Mouse (Mus musculus): Measurements from ENCODE around the gene Ccdc88b. TPM values are rescaled to one million over a fixed set of nuclear protein-coding genes. Genes with fewer than 3 reads are reported as not detected.
"Not testable (repeated sequence)": the region's sequence is repeated elsewhere in the genome, so short reads cannot be mapped to it uniquely, and the experiment has no call there.

The Ccdc88b gene
- 0.37 and 1.2 TPM in 2 replicates for polyA plus RNA-seq (2016; fragmentation: Nextera tagmentation; extraction: Ambion mirVana)

GRCm38 (mm10) chr19:6858031-6858430, at the start of gene Ccdc88b:
Ccdc88b (minus strand) TSS chr19:6858211.
- no peak within 1 kb of the TSS for H3K4me3 ChIP-seq
- H3K36me3 ChIP-seq = no peaks in the 10 kb centered on the region
- 74% methylated on average over 7 of the region's 7 CpGs for WGBS
- peaks cover 35% of the 10 kb centered on the region for H3K4me1 ChIP-seq (replicated peaks)
- H3K27me3 ChIP-seq (ENCODE audit: insufficient read depth, poor library complexity, severe bottlenecking) = peaks cover 50% of the 10 kb centered on the region
- peak within 1 kb of the TSS; percentile 40; the same call in 1 of the 2 replicates for H3K27ac ChIP-seq
- no peaks in the 10 kb centered on the region for H3K9me3 ChIP-seq
- no peak for DNase-seq (ENCODE audit: low spot score)

GRCm38 (mm10) chr19:6907094-6907493, 49.1 kb upstream of the Ccdc88b start:
- H3K4me3 ChIP-seq = no peak overlapping the region
- DNase-seq (ENCODE audit: low spot score) = no peak
- H3K36me3 ChIP-seq = peaks cover 50% of the 10 kb centered on the region
- H3K4me1 ChIP-seq (replicated peaks) = peaks cover 39% of the 10 kb centered on the region
- no peaks in the 10 kb centered on the region for H3K27me3 ChIP-seq (ENCODE audit: insufficient read depth, poor library complexity, severe bottlenecking)
- H3K27ac ChIP-seq = no peak overlapping the region
- H3K9me3 ChIP-seq = no peaks in the 10 kb centered on the region
- 91% methylated on average over 8 of the region's 8 CpGs for WGBS

- Histone ChIP-seq H3K27ac (no peak overlapping the region), H3K9me3 (no peaks in the 10 kb centered on the region), H3K4me1 (replicated peaks) (peaks cover 32% of the 10 kb centered on the region), H3K4me3 (no peak overlapping the region), H3K36me3 (peaks cover 41% of the 10 kb centered on the region), H3K27me3 (ENCODE audit: insufficient read depth, poor library complexity, severe bottlenecking) (no peaks in the 10 kb centered on the region)
- no peak for DNase-seq (ENCODE audit: low spot score)
- 91% methylated on average over 3 of the region's 3 CpGs for WGBS
Measured at GRCm38 (mm10) chr19:6906199-6906598, 48.2 kb upstream of the Ccdc88b start.

GRCm38 (mm10) chr19:6905498-6906159, 47.6 kb upstream of the Ccdc88b start:
- DNase-seq (ENCODE audit: low spot score) = no peak
- Histone ChIP-seq H3K4me1 (replicated peaks) (peaks cover 28% of the 10 kb centered on the region), H3K9me3 (no peaks in the 10 kb centered on the region), H3K4me3 (no peak overlapping the region), H3K27me3 (ENCODE audit: insufficient read depth, poor library complexity, severe bottlenecking) (no peaks in the 10 kb centered on the region), H3K36me3 (peaks cover 38% of the 10 kb centered on the region), H3K27ac (no peak overlapping the region)
- 90% methylated on average over 11 of the region's 11 CpGs for WGBS

- Histone ChIP-seq H3K4me3 (no peak overlapping the region), H3K4me1 (replicated peaks) (peaks cover 25% of the 10 kb centered on the region), H3K36me3 (peaks cover 38% of the 10 kb centered on the region), H3K27ac (no peak overlapping the region), H3K9me3 (peaks cover 5% of the 10 kb centered on the region; the same call in 1 of the 2 replicates), H3K27me3 (ENCODE audit: insufficient read depth, poor library complexity, severe bottlenecking) (no peaks in the 10 kb centered on the region)
- WGBS = 86% methylated on average over 2 of the region's 2 CpGs
- no peak for DNase-seq (ENCODE audit: low spot score)
Measured at GRCm38 (mm10) chr19:6904846-6905245, 46.8 kb upstream of the Ccdc88b start.

- Histone ChIP-seq H3K27me3 (ENCODE audit: insufficient read depth, poor library complexity, severe bottlenecking) (no peaks in the 10 kb centered on the region), H3K9me3 (peaks cover 5% of the 10 kb centered on the region; the same call in 1 of the 2 replicates)
Measured at GRCm38 (mm10) chr19:6903031-6903430, 45.0 kb upstream of the Ccdc88b start.

GRCm38 (mm10) chr19:6899641-6900040, 41.6 kb upstream of the Ccdc88b start:
- Histone ChIP-seq H3K27ac (no peak overlapping the region), H3K9me3 (peaks cover 9% of the 10 kb centered on the region; the same call in 1 of the 2 replicates), H3K4me1 (replicated peaks) (no peaks in the 10 kb centered on the region), H3K27me3 (ENCODE audit: insufficient read depth, poor library complexity, severe bottlenecking) (no peaks in the 10 kb centered on the region), H3K4me3 (no peak overlapping the region), H3K36me3 (peaks cover 9% of the 10 kb centered on the region)
- WGBS = 86% methylated on average over 4 of the region's 4 CpGs
- DNase-seq (ENCODE audit: low spot score) = no peak

More at GRCm38 (mm10) chr19:6903031-6903430, 45.0 kb upstream of the Ccdc88b start:
- H3K4me1 ChIP-seq (replicated peaks) = peaks cover 11% of the 10 kb centered on the region
- DNase-seq (ENCODE audit: low spot score) = no peak
- H3K36me3 ChIP-seq = peaks cover 38% of the 10 kb centered on the region
- no peak overlapping the region for H3K27ac ChIP-seq
- no peak overlapping the region for H3K4me3 ChIP-seq
- 93% methylated on average over 1 of the region's 1 CpGs for WGBS

GRCm38 (mm10) chr19:6895608-6896305, 37.7 kb upstream of the Ccdc88b start:
- H3K27me3 ChIP-seq (ENCODE audit: insufficient read depth, poor library complexity, severe bottlenecking); H3K36me3 ChIP-seq; H3K27ac ChIP-seq; H3K4me1 ChIP-seq (replicated peaks); DNase-seq (ENCODE audit: low spot score); H3K4me3 ChIP-seq; H3K9me3 ChIP-seq: not testable (repeated sequence)
- WGBS = 90% methylated on average over 18 of the region's 18 CpGs

GRCm38 (mm10) chr19:6893731-6894451, 35.9 kb upstream of the Ccdc88b start:
- H3K4me1 ChIP-seq (replicated peaks) = no peaks in the 10 kb centered on the region
- no peak for DNase-seq (ENCODE audit: low spot score)

GRCm38 (mm10) chr19:6892512-6892911, 34.5 kb upstream of the Ccdc88b start:
- H3K27ac ChIP-seq = no peak overlapping the region
- no peaks in the 10 kb centered on the region for H3K4me1 ChIP-seq (replicated peaks)
- no peaks in the 10 kb centered on the region for H3K36me3 ChIP-seq
- no peak overlapping the region for H3K4me3 ChIP-seq
- WGBS = 80% methylated on average over 4 of the region's 4 CpGs
- H3K27me3 ChIP-seq (ENCODE audit: insufficient read depth, poor library complexity, severe bottlenecking) = no peaks in the 10 kb centered on the region
- peaks cover 4% of the 10 kb centered on the region; the same call in 1 of the 2 replicates for H3K9me3 ChIP-seq
- DNase-seq (ENCODE audit: low spot score) = no peak

More at GRCm38 (mm10) chr19:6893731-6894451, 35.9 kb upstream of the Ccdc88b start:
- Histone ChIP-seq H3K27me3 (ENCODE audit: insufficient read depth, poor library complexity, severe bottlenecking) (no peaks in the 10 kb centered on the region), H3K27ac (no peak overlapping the region), H3K9me3 (peaks cover 4% of the 10 kb centered on the region; the same call in 1 of the 2 replicates), H3K36me3 (no peaks in the 10 kb centered on the region), H3K4me3 (no peak overlapping the region)
- 92% methylated on average over 14 of the region's 14 CpGs for WGBS

GRCm38 (mm10) chr19:6877965-6878364, 20.0 kb upstream of the Ccdc88b start:
- H3K27ac ChIP-seq = no peak overlapping the region
- no peaks in the 10 kb centered on the region for H3K4me1 ChIP-seq (replicated peaks)
- no peak for DNase-seq (ENCODE audit: low spot score)
- H3K36me3 ChIP-seq = no peaks in the 10 kb centered on the region
- H3K27me3 ChIP-seq (ENCODE audit: insufficient read depth, poor library complexity, severe bottlenecking) = no peaks in the 10 kb centered on the region
- H3K9me3 ChIP-seq = peaks cover 8% of the 10 kb centered on the region
- no peak overlapping the region for H3K4me3 ChIP-seq
- 86% methylated on average over 4 of the region's 4 CpGs for WGBS

- Histone ChIP-seq H3K9me3 (peaks cover 8% of the 10 kb centered on the region), H3K36me3 (no peaks in the 10 kb centered on the region), H3K27ac (no peak overlapping the region), H3K4me1 (replicated peaks) (no peaks in the 10 kb centered on the region), H3K27me3 (ENCODE audit: insufficient read depth, poor library complexity, severe bottlenecking) (no peaks in the 10 kb centered on the region), H3K4me3 (no peak overlapping the region)
- no peak for DNase-seq (ENCODE audit: low spot score)
Measured at GRCm38 (mm10) chr19:6876799-6877198, 18.8 kb upstream of the Ccdc88b start.

- H3K27ac ChIP-seq = no peak overlapping the region
- H3K36me3 ChIP-seq = no peaks in the 10 kb centered on the region
- H3K4me3 ChIP-seq = no peak overlapping the region
- peaks cover 5% of the 10 kb centered on the region for H3K9me3 ChIP-seq
- H3K27me3 ChIP-seq (ENCODE audit: insufficient read depth, poor library complexity, severe bottlenecking) = no peaks in the 10 kb centered on the region
- H3K4me1 ChIP-seq (replicated peaks) = no peaks in the 10 kb centered on the region
- WGBS = 86% methylated on average over 6 of the region's 6 CpGs
- no peak for DNase-seq (ENCODE audit: low spot score)
Measured at GRCm38 (mm10) chr19:6875834-6876233, 17.8 kb upstream of the Ccdc88b start.

Measured in hindbrain, embryonic 10.5 days (tissue).